Mouse (Mus musculus) spleen, postnatal 10 days (tissue): ENCODE results near the gene Nxnl1.

ENCODE experiments used
- DNase-seq, 2 experiments: peaks; one replicate each; pipeline ENCODE4 v3.0.0; 2021 to 2022; ENCODE audit warnings: low spot score in 2 of 2

The Nxnl1 gene

GRCm38 (mm10) chr8:71519037-71519825, 47.2 kb downstream of the Nxnl1 start:
- peak in 1 of 2 experiments; percentile 70 for DNase-seq

- DNase-seq: no peak
These were observed 49.6 kb downstream of the Nxnl1 start for GRCm38 (mm10) chr8:71516786-71517185.

DNA sequence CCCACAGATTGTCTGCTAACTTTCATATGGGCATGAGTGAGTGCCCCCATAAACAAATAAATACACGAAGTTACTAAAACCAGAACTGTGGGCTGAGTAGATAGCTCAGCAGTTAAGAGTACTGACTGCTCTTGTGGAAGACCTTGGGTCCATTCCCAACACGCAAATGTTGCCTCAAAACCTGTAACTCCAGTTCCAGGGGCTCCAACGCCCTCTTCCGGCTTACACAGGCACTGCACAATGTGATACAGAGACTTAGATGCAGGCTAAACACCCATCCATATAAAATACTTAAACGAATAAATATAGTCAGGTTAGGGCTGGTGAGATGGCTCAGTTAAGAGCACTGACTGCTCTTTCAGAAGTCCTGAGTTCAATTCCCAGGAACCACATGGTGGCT, 51.4 kb downstream of the Nxnl1 start:
- no peak for DNase-seq

- DNase-seq: no peak
These were observed 53.2 kb downstream of the Nxnl1 start for GRCm38 (mm10) chr8:71513018-71513754.

DNA sequence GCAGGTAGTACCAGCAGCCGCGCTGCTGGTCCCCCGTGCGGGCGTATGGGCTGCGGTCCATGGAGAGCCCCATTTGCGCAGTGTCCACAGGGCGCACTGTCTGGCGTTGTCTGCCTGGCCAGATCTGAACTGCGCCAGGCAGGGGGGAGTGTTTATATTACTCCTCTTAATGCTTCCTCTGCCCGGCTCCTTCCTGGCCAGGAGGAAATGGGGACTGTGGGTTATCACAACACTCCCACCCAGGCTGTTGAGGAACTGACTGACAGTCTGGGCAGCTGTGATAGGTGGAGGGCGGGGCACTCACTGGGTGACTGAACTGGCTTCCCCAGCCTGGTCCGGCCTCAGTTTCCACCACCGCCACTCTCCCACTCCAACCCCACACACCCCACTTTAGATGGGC, 54.8 kb downstream of the Nxnl1 start, which contains the start of gene Plvap:
Plvap (minus strand) TSS at position 109 of the 400 bp plus-strand sequence.
- peak in 1 of 2 experiments; percentile 46 for DNase-seq
